Mouse (Mus musculus) hindbrain, embryonic 14.5 days (tissue): ENCODE measurements around the gene Adamts15. TPM values are rescaled to one million over a fixed set of nuclear protein-coding genes. Genes with fewer than 3 reads are reported as not detected.

ENCODE experiments used
- ATAC-seq: fragments of 200-750 bp; cut with Nextera tagmentation; 2 replicates; pipeline ENCODE4 v1.8.0; 2017; ENCODE audit warnings: moderate number of reproducible peaks, mild to moderate bottlenecking, moderate TSS enrichment, moderate library complexity; ENCODE audit not compliant: low FRiP score
- DNase-seq: peaks from one replicate; pipeline ENCODE4 v3.0.0-alpha.2; 2015; ENCODE audit warnings: low spot score
- H3K27ac ChIP-seq: fragments of 300-500 bp; sonication (generic); 2 replicates; pipeline ENCODE4 v1.5.1; 2014; ENCODE audit warnings: mild to moderate bottlenecking, moderate library complexity
- H3K27me3 ChIP-seq: fragments of 300-500 bp; sonication (generic); 2 replicates; pipeline ENCODE4 v1.6.1; 2014; ENCODE audit warnings: mild to moderate bottlenecking, low read length, mixed read lengths; ENCODE audit not compliant: control insufficient read depth, insufficient read depth
- H3K36me3 ChIP-seq: fragments of 300-500 bp; sonication (generic); replicated peaks from 2 replicates; pipeline ENCODE4 v1.6.1; 2014; ENCODE audit not compliant: control insufficient read depth, insufficient read depth
- H3K4me1 ChIP-seq: fragments of 300-500 bp; sonication (generic); replicated peaks from 2 replicates; pipeline ENCODE4 v1.6.1; 2014; ENCODE audit warnings: antibody characterized with exemption, low read length, mixed read lengths; ENCODE audit not compliant: control insufficient read depth, insufficient read depth
- H3K4me2 ChIP-seq: fragments of 300-500 bp; sonication (generic); replicated peaks from 2 replicates; pipeline ENCODE4 v1.6.1; 2014; ENCODE audit warnings: mild to moderate bottlenecking, moderate library complexity
- H3K4me3 ChIP-seq: fragments of 300-500 bp; sonication (generic); replicated peaks from 2 replicates; pipeline ENCODE4 v1.5.1; 2014; ENCODE audit warnings: mild to moderate bottlenecking, low read length
- H3K9ac ChIP-seq: fragments of 300-500 bp; sonication (generic); 2 replicates; pipeline ENCODE4 v1.6.1; 2014
- H3K9me3 ChIP-seq: fragments of 300-500 bp; sonication (generic); 2 replicates; pipeline ENCODE4 v1.6.1; 2016; ENCODE audit warnings: low read length; ENCODE audit not compliant: control insufficient read depth
- WGBS: fragments of 180-500 bp; shearing (Covaris S2); extraction: QIAGEN DNeasy Blood & Tissue Kit; methylation state at CpG from one replicate; pipeline ENCODE4 v1.1.7; 2014; 5-methylcytosine and 5-hydroxymethylcytosine counted together
- polyA plus RNA-seq: library from polyadenylated mRNA; unstranded; fragments of >200 nt; fragmentation: Nextera tagmentation; extraction: Ambion mirVana; gene quantifications from 2 replicates; pipeline ENCODE4 v1.2.1, GENCODE M21; 2014

The Adamts15 gene
- polyA plus RNA-seq, result 4.6 and 4.8 TPM in 2 replicates

GRCm38 (mm10) chr9:30922197-30922894 lies at the start of gene Adamts15:
TSS of gene Adamts15 (minus strand) at chr9:30922452.
- Histone ChIP-seq H3K4me3 (peak within 1 kb of the TSS; percentile 54), H3K36me3 (no peaks in the 10 kb centered on the region), H3K4me2 (peak within 1 kb of the TSS; percentile 91), H3K27ac (no peak within 1 kb of the TSS), H3K9me3 (no peaks in the 10 kb centered on the region), H3K4me1 (peaks cover 9% of the 10 kb centered on the region; the same call in 1 of the 2 replicates), H3K27me3 (peaks cover 22% of the 10 kb centered on the region), H3K9ac (peak within 1 kb of the TSS; percentile 60)
- DNase-seq (peak; percentile 59), ATAC-seq (peak; percentile 68)
- under 1% methylated on average over 46 of the region's 47 CpGs for WGBS

GRCm38 (mm10) chr9:30971967-30972366 lies 49.7 kb upstream of the Adamts15 start:
- H3K27me3 ChIP-seq, result no peaks in the 10 kb centered on the region
- ATAC-seq, result no peak
- no peaks in the 10 kb centered on the region for H3K4me1 ChIP-seq
- H3K4me2 ChIP-seq, result no peak overlapping the region
- H3K36me3 ChIP-seq, result no peaks in the 10 kb centered on the region
- H3K4me3 ChIP-seq, result no peak overlapping the region
- H3K27ac ChIP-seq, result no peak overlapping the region
- no peak overlapping the region for H3K9ac ChIP-seq
- 56% methylated on average over 4 of the region's 4 CpGs for WGBS
- H3K9me3 ChIP-seq, result no peaks in the 10 kb centered on the region
- DNase-seq, result no peak

- H3K27ac ChIP-seq, result no peak overlapping the region
- DNase-seq, result no peak
- no peak overlapping the region for H3K4me3 ChIP-seq
- 61% methylated on average over 3 of the region's 3 CpGs for WGBS
- H3K36me3 ChIP-seq, result no peaks in the 10 kb centered on the region
- no peak overlapping the region for H3K4me2 ChIP-seq
- no peak for ATAC-seq
- H3K4me1 ChIP-seq, result no peaks in the 10 kb centered on the region
- no peaks in the 10 kb centered on the region for H3K9me3 ChIP-seq
- H3K27me3 ChIP-seq, result no peaks in the 10 kb centered on the region
- no peak overlapping the region for H3K9ac ChIP-seq
Observed at GRCm38 (mm10) chr9:30970001-30970400, 47.7 kb upstream of the Adamts15 start.

GRCm38 (mm10) chr9:30968130-30968529 lies 45.9 kb upstream of the Adamts15 start:
- no peaks in the 10 kb centered on the region for H3K36me3 ChIP-seq
- DNase-seq (no peak), ATAC-seq (no peak)
- 79% methylated on average over 6 of the region's 6 CpGs for WGBS
- no peak overlapping the region for H3K9ac ChIP-seq
- H3K4me1 ChIP-seq, result no peaks in the 10 kb centered on the region
- H3K4me2 ChIP-seq, result no peak overlapping the region
- no peaks in the 10 kb centered on the region for H3K9me3 ChIP-seq
- H3K27me3 ChIP-seq, result no peaks in the 10 kb centered on the region
- no peak overlapping the region for H3K4me3 ChIP-seq
- H3K27ac ChIP-seq, result no peak overlapping the region

- H3K4me3 ChIP-seq, result no peak overlapping the region
- ATAC-seq, result no peak
- WGBS, result 68% methylated on average over 7 of the region's 7 CpGs
- H3K9me3 ChIP-seq, result no peaks in the 10 kb centered on the region
- H3K9ac ChIP-seq, result no peak overlapping the region
- no peak for DNase-seq
- H3K27me3 ChIP-seq, result no peaks in the 10 kb centered on the region
- H3K4me2 ChIP-seq, result no peak overlapping the region
- H3K27ac ChIP-seq, result no peak overlapping the region
- no peaks in the 10 kb centered on the region for H3K36me3 ChIP-seq
- H3K4me1 ChIP-seq, result no peaks in the 10 kb centered on the region
Observed at GRCm38 (mm10) chr9:30966881-30967280, 44.6 kb upstream of the Adamts15 start.

GRCm38 (mm10) chr9:30964685-30965084 lies 42.4 kb upstream of the Adamts15 start:
- Histone ChIP-seq H3K4me3 (no peak overlapping the region), H3K36me3 (no peaks in the 10 kb centered on the region), H3K4me2 (no peak overlapping the region), H3K9ac (no peak overlapping the region), H3K9me3 (no peaks in the 10 kb centered on the region), H3K27me3 (no peaks in the 10 kb centered on the region), H3K4me1 (no peaks in the 10 kb centered on the region), H3K27ac (no peak overlapping the region)
- DNase-seq (no peak), ATAC-seq (no peak)
- WGBS, result 78% methylated on average over 10 of the region's 10 CpGs

GRCm38 (mm10) chr9:30963780-30964179 lies 41.5 kb upstream of the Adamts15 start:
- Histone ChIP-seq H3K36me3 (no peaks in the 10 kb centered on the region), H3K9ac (no peak overlapping the region)
- whole genome bisulfite sequencing, result 93% methylated on average over 4 of the region's 4 CpGs

GRCm38 (mm10) chr9:30955246-30955645 lies 33.0 kb upstream of the Adamts15 start:
- H3K4me3 ChIP-seq, result no peak overlapping the region

More at GRCm38 (mm10) chr9:30963780-30964179, 41.5 kb upstream of the Adamts15 start:
- Histone ChIP-seq H3K9me3 (no peaks in the 10 kb centered on the region), H3K4me2 (no peak overlapping the region), H3K4me3 (no peak overlapping the region), H3K4me1 (no peaks in the 10 kb centered on the region), H3K27me3 (no peaks in the 10 kb centered on the region), H3K27ac (no peak overlapping the region)
- ATAC-seq (no peak), DNase-seq (no peak)

GRCm38 (mm10) chr9:30953287-30953686 lies 31.0 kb upstream of the Adamts15 start:
- 67% methylated on average over 8 of the region's 8 CpGs for WGBS
- H3K4me3 ChIP-seq, result no peak overlapping the region
- H3K27me3 ChIP-seq, result no peaks in the 10 kb centered on the region
- DNase-seq (no peak), ATAC-seq (no peak)
- 0 out of 2 replicates have a peak, but pooled peaks cover 4% of the 10 kb centered on the region for H3K4me1 ChIP-seq
- no peaks in the 10 kb centered on the region for H3K9me3 ChIP-seq
- no peak overlapping the region for H3K27ac ChIP-seq
- H3K4me2 ChIP-seq, result no peak overlapping the region
- no peak overlapping the region for H3K9ac ChIP-seq
- H3K36me3 ChIP-seq, result no peaks in the 10 kb centered on the region

More at GRCm38 (mm10) chr9:30955246-30955645, 33.0 kb upstream of the Adamts15 start:
- 94% methylated on average over 9 of the region's 9 CpGs for WGBS
- 0 out of 2 replicates have a peak, but pooled peaks cover 1% of the 10 kb centered on the region for H3K4me1 ChIP-seq
- H3K9me3 ChIP-seq, result no peaks in the 10 kb centered on the region
- no peak for DNase-seq
- no peak overlapping the region for H3K9ac ChIP-seq
- H3K36me3 ChIP-seq, result no peaks in the 10 kb centered on the region
- no peak overlapping the region for H3K4me2 ChIP-seq
- no peak overlapping the region for H3K27ac ChIP-seq
- no peak for ATAC-seq
- H3K27me3 ChIP-seq, result no peaks in the 10 kb centered on the region
